Mouse (Mus musculus) midbrain, embryonic 16.5 days (tissue): ENCODE results near the gene Rffl. TPM values are rescaled to one million over a fixed set of nuclear protein-coding genes. Genes with fewer than 3 reads are reported as not detected.

ENCODE experiments used
- ATAC-seq: fragments of 200-750 bp; cut with Nextera tagmentation; 2 replicates; pipeline ENCODE4 v1.8.0; 2017; ENCODE audit warnings: moderate TSS enrichment
- H3K27ac ChIP-seq: fragments of 300-500 bp; sonication (generic); 2 replicates; pipeline ENCODE4 v1.5.1; 2014; ENCODE audit warnings: mild to moderate bottlenecking, low read length, mixed read lengths
- H3K27me3 ChIP-seq: fragments of 300-500 bp; sonication (generic); 2 replicates; pipeline ENCODE4 v1.6.1; 2014; ENCODE audit warnings: low read depth, low read length, mixed read lengths; ENCODE audit not compliant: control insufficient read depth, insufficient read depth
- H3K36me3 ChIP-seq: fragments of 300-500 bp; sonication (generic); 2 replicates; pipeline ENCODE4 v1.6.1; 2014; ENCODE audit warnings: mild to moderate bottlenecking, low read length, moderate library complexity, mixed read lengths; ENCODE audit not compliant: control insufficient read depth, insufficient read depth
- H3K4me1 ChIP-seq: fragments of 300-500 bp; sonication (generic); 2 replicates; pipeline ENCODE4 v1.6.1; 2014; ENCODE audit warnings: mild to moderate bottlenecking, low read length, mixed read lengths; ENCODE audit not compliant: control insufficient read depth, insufficient read depth
- H3K4me2 ChIP-seq: fragments of 300-500 bp; sonication (generic); 2 replicates; pipeline ENCODE4 v1.6.1; 2014; ENCODE audit warnings: mild to moderate bottlenecking, low read length, mixed read lengths
- H3K4me3 ChIP-seq: fragments of 300-500 bp; sonication (generic); 2 replicates; pipeline ENCODE4 v1.5.1; 2014; ENCODE audit warnings: low read depth, mild to moderate bottlenecking, low read length, moderate library complexity, mixed read lengths
- H3K9ac ChIP-seq: fragments of 300-500 bp; sonication (generic); 2 replicates; pipeline ENCODE4 v1.6.1; 2014; ENCODE audit warnings: low read depth, low read length, mixed read lengths
- H3K9me3 ChIP-seq: fragments of 300-500 bp; sonication (generic); replicated peaks from 2 replicates; pipeline ENCODE4 v1.6.1; 2014; ENCODE audit warnings: mild to moderate bottlenecking, low read length, mixed read lengths; ENCODE audit not compliant: control insufficient read depth, poor library complexity, severe bottlenecking
- WGBS: fragments of 180-500 bp; shearing (Covaris S2); extraction: QIAGEN DNeasy Blood & Tissue Kit; methylation state at CpG from one replicate; pipeline ENCODE4 v1.1.7; 2014; 5-methylcytosine and 5-hydroxymethylcytosine counted together
- polyA plus RNA-seq: library from polyadenylated mRNA; unstranded; fragments of >200 nt; fragmentation: Nextera tagmentation; extraction: Ambion mirVana; gene quantifications from 2 replicates; pipeline ENCODE4 v1.2.1, GENCODE M21; 2015

The Rffl gene
- polyA plus RNA-seq, result 3.9 and 4.2 TPM in 2 replicates

GRCm38 (mm10) chr11:82871031-82871446, at the start of gene Rffl:
Rffl (minus strand) TSS chr11:82871210.
- WGBS, result under 1% methylated on average over 43 of the region's 43 CpGs
- no peak within 1 kb of the TSS for H3K27ac ChIP-seq
- H3K36me3 ChIP-seq, result no peaks in the 10 kb centered on the region

GRCm38 (mm10) chr11:82920768-82921167, 49.8 kb upstream of the Rffl start:
- Histone ChIP-seq H3K27ac (no peak overlapping the region), H3K4me3 (no peak overlapping the region), H3K36me3 (no peaks in the 10 kb centered on the region), H3K4me2 (no peak overlapping the region), H3K27me3 (no peaks in the 10 kb centered on the region; the same call in 1 of the 2 replicates), H3K4me1 (no peaks in the 10 kb centered on the region), H3K9me3 (no peaks in the 10 kb centered on the region), H3K9ac (no peak overlapping the region)
- ATAC-seq, result no peak
- 65% methylated on average over 10 of the region's 10 CpGs for WGBS

More at GRCm38 (mm10) chr11:82871031-82871446, at the start of gene Rffl:
- H3K4me2 ChIP-seq, result peak within 1 kb of the TSS; percentile 81
- no peaks in the 10 kb centered on the region for H3K9me3 ChIP-seq
- H3K4me1 ChIP-seq, result no peaks in the 10 kb centered on the region; the same call in 1 of the 2 replicates
- H3K27me3 ChIP-seq, result no peaks in the 10 kb centered on the region
- ATAC-seq, result peak; percentile 97
- H3K9ac ChIP-seq, result peak within 1 kb of the TSS; percentile 72
- H3K4me3 ChIP-seq, result peak within 1 kb of the TSS; percentile 76

- WGBS, result 7% methylated on average over 16 of the region's 16 CpGs
- no peaks in the 10 kb centered on the region for H3K9me3 ChIP-seq
- H3K27ac ChIP-seq, result no peak overlapping the region
- no peaks in the 10 kb centered on the region for H3K36me3 ChIP-seq
- peak overlapping the region; percentile 40 for H3K4me2 ChIP-seq
- H3K9ac ChIP-seq, result no peak overlapping the region
- H3K27me3 ChIP-seq, result peaks cover 3% of the 10 kb centered on the region; the same call in 1 of the 2 replicates
- H3K4me3 ChIP-seq, result peak overlapping the region; percentile 4; the same call in 1 of the 2 replicates
- H3K4me1 ChIP-seq, result no peaks in the 10 kb centered on the region
- ATAC-seq, result 0 out of 2 replicates have a peak, but pooled peaks have one; percentile 56
Observed at GRCm38 (mm10) chr11:82914711-82915352, 43.8 kb upstream of the Rffl start.

- Histone ChIP-seq H3K27me3 (peaks cover 3% of the 10 kb centered on the region; the same call in 1 of the 2 replicates), H3K36me3 (peaks cover 4% of the 10 kb centered on the region; the same call in 1 of the 2 replicates), H3K4me1 (peaks cover 11% of the 10 kb centered on the region), H3K4me3 (no peak overlapping the region), H3K9me3 (no peaks in the 10 kb centered on the region), H3K9ac (no peak overlapping the region), H3K27ac (no peak overlapping the region), H3K4me2 (no peak overlapping the region)
- 78% methylated on average over 11 of the region's 11 CpGs for WGBS
- no peak for ATAC-seq
Observed at GRCm38 (mm10) chr11:82910679-82911389, 39.8 kb upstream of the Rffl start.

- WGBS, result 90% methylated on average over 4 of the region's 4 CpGs
- no peak for ATAC-seq
- Histone ChIP-seq H3K4me3 (no peak within 1 kb of the TSS), H3K9me3 (no peaks in the 10 kb centered on the region), H3K4me1 (peaks cover 11% of the 10 kb centered on the region), H3K36me3 (peaks cover 4% of the 10 kb centered on the region; the same call in 1 of the 2 replicates), H3K9ac (no peak within 1 kb of the TSS), H3K4me2 (no peak within 1 kb of the TSS), H3K27me3 (peaks cover 3% of the 10 kb centered on the region; the same call in 1 of the 2 replicates), H3K27ac (no peak within 1 kb of the TSS)
Observed at GRCm38 (mm10) chr11:82910250-82910649, 39.2 kb upstream of the Rffl start, which contains the start of gene Unc45b. Unc45b (plus strand) TSS chr11:82910550.

- peaks cover 14% of the 10 kb centered on the region for H3K36me3 ChIP-seq
- H3K4me1 ChIP-seq, result peaks cover 11% of the 10 kb centered on the region
- no peaks in the 10 kb centered on the region for H3K9me3 ChIP-seq
- H3K27ac ChIP-seq, result no peak overlapping the region
- H3K27me3 ChIP-seq, result peaks cover 3% of the 10 kb centered on the region; the same call in 1 of the 2 replicates
- WGBS, result 70% methylated on average over 6 of the region's 10 CpGs
- ATAC-seq, result no peak
- peak overlapping the region; percentile 89 for H3K4me3 ChIP-seq
- peak overlapping the region; percentile 83 for H3K9ac ChIP-seq
- H3K4me2 ChIP-seq, result peak overlapping the region; percentile 86
Observed at GRCm38 (mm10) chr11:82908608-82908989, 37.6 kb upstream of the Rffl start.

- peak within 1 kb of the TSS; percentile 86 for H3K4me2 ChIP-seq
- H3K27me3 ChIP-seq, result no peaks in the 10 kb centered on the region
- no peaks in the 10 kb centered on the region for H3K9me3 ChIP-seq
- peak within 1 kb of the TSS; percentile 52 for H3K27ac ChIP-seq
- H3K9ac ChIP-seq, result peak within 1 kb of the TSS; percentile 83
- H3K4me3 ChIP-seq, result peak within 1 kb of the TSS; percentile 89
- peak; percentile 92 for ATAC-seq
- peaks cover 11% of the 10 kb centered on the region for H3K4me1 ChIP-seq
- peaks cover 17% of the 10 kb centered on the region for H3K36me3 ChIP-seq
- WGBS, result 2% methylated on average over 73 of the region's 73 CpGs
Observed at GRCm38 (mm10) chr11:82907651-82908607, 36.9 kb upstream of the Rffl start, which contains the start of gene Nle1. Nle1 (minus strand) TSS chr11:82908411.

- H3K4me2 ChIP-seq, result no peak overlapping the region
- no peak overlapping the region for H3K4me3 ChIP-seq
- ATAC-seq, result no peak
- H3K4me1 ChIP-seq, result peaks cover 11% of the 10 kb centered on the region
- 94% methylated on average over 5 of the region's 5 CpGs for WGBS
- H3K9ac ChIP-seq, result no peak overlapping the region
- H3K27ac ChIP-seq, result no peak overlapping the region
- H3K36me3 ChIP-seq, result peaks cover 30% of the 10 kb centered on the region
- no peaks in the 10 kb centered on the region for H3K27me3 ChIP-seq
- H3K9me3 ChIP-seq, result no peaks in the 10 kb centered on the region
Observed at GRCm38 (mm10) chr11:82905816-82906215, 34.8 kb upstream of the Rffl start.
